Mouse (Mus musculus): Measurements from ENCODE around the gene Pnpla1. TPM values are rescaled to one million over a fixed set of nuclear protein-coding genes. Genes with fewer than 3 reads are reported as not detected.

Pnpla1 gene
- polyA plus RNA-seq, 1 experiment = not detected

GRCm38 (mm10) chr17:28843665-28844064 lies 14.5 kb upstream of the Pnpla1 start:
- Histone ChIP-seq H3K4me3 (ENCODE audit: extremely low read depth, insufficient read depth, insufficient read length) (no peak overlapping the region), H3K36me3 (ENCODE audit: control insufficient read depth, insufficient read depth, low read length) (peaks cover under 1% of the 10 kb centered on the region), H3K27ac (ENCODE audit: insufficient read depth, low read length) (no peak overlapping the region), H3K27me3 (ENCODE audit: control insufficient read depth, insufficient read depth, low read length) (no peaks in the 10 kb centered on the region), H3K4me1 (ENCODE audit: control insufficient read depth, insufficient read depth, insufficient read length) (no peaks in the 10 kb centered on the region)
- TF ChIP-seq CTCF (IDR thresholded peaks at IDR 0.05; ENCODE audit: extremely low read depth, insufficient read depth, insufficient read length, insufficient replicate concordance) = no peak
- TF ChIP-seq POLR2A (IDR thresholded peaks at IDR 0.05; ENCODE audit: low read depth, low read length) = no peak
- 86% methylated on average over 5 of the region's 5 CpGs for WGBS
- no peak for DNase-seq (ENCODE audit: low read depth in 1 of 2, low spot score in 2 of 2)

GRCm38 (mm10) chr17:28846974-28847617 lies 11.1 kb upstream of the Pnpla1 start:
- WGBS = 69% methylated on average over 11 of the region's 11 CpGs
- Histone ChIP-seq H3K36me3 (ENCODE audit: control insufficient read depth, insufficient read depth, low read length) (no peaks in the 10 kb centered on the region), H3K27ac (ENCODE audit: insufficient read depth, low read length) (no peak overlapping the region), H3K4me1 (ENCODE audit: control insufficient read depth, insufficient read depth, insufficient read length) (no peaks in the 10 kb centered on the region), H3K27me3 (ENCODE audit: control insufficient read depth, insufficient read depth, low read length) (no peaks in the 10 kb centered on the region), H3K4me3 (ENCODE audit: extremely low read depth, insufficient read depth, insufficient read length) (no peak overlapping the region)
- DNase-seq (ENCODE audit: low read depth in 1 of 2, low spot score in 2 of 2) = no peak
- no peak for TF ChIP-seq CTCF (IDR thresholded peaks at IDR 0.05; ENCODE audit: extremely low read depth, insufficient read depth, insufficient read length, insufficient replicate concordance)
- TF ChIP-seq POLR2A (IDR thresholded peaks at IDR 0.05; ENCODE audit: low read depth, low read length) = no peak

- no peak overlapping the region for H3K27ac ChIP-seq (ENCODE audit: insufficient read depth, low read length)
- H3K36me3 ChIP-seq (ENCODE audit: control insufficient read depth, insufficient read depth, low read length) = no peaks in the 10 kb centered on the region
- no peak for TF ChIP-seq POLR2A (IDR thresholded peaks at IDR 0.05; ENCODE audit: low read depth, low read length)
- TF ChIP-seq CTCF (IDR thresholded peaks at IDR 0.05; ENCODE audit: extremely low read depth, insufficient read depth, insufficient read length, insufficient replicate concordance) = no peak
- H3K4me3 ChIP-seq (ENCODE audit: extremely low read depth, insufficient read depth, insufficient read length) = no peak overlapping the region
- H3K27me3 ChIP-seq (ENCODE audit: control insufficient read depth, insufficient read depth, low read length) = no peaks in the 10 kb centered on the region
- DNase-seq (ENCODE audit: low read depth in 1 of 2, low spot score in 2 of 2) = no peak
- H3K4me1 ChIP-seq (ENCODE audit: control insufficient read depth, insufficient read depth, insufficient read length) = no peaks in the 10 kb centered on the region
- WGBS = 96% methylated on average over 5 of the region's 5 CpGs
These were observed 7.7 kb upstream of the Pnpla1 start for GRCm38 (mm10) chr17:28850511-28850910.

GRCm38 (mm10) chr17:28854377-28854776 lies 3.8 kb upstream of the Pnpla1 start:
- WGBS = 78% methylated on average over 7 of the region's 7 CpGs
- Histone ChIP-seq H3K27ac (ENCODE audit: insufficient read depth, low read length) (no peak overlapping the region), H3K27me3 (ENCODE audit: control insufficient read depth, insufficient read depth, low read length) (no peaks in the 10 kb centered on the region), H3K4me1 (ENCODE audit: control insufficient read depth, insufficient read depth, insufficient read length) (no peaks in the 10 kb centered on the region), H3K36me3 (ENCODE audit: control insufficient read depth, insufficient read depth, low read length) (no peaks in the 10 kb centered on the region), H3K4me3 (ENCODE audit: extremely low read depth, insufficient read depth, insufficient read length) (no peak overlapping the region)
- DNase-seq (ENCODE audit: low read depth in 1 of 2, low spot score in 2 of 2) = no peak
- TF ChIP-seq POLR2A (IDR thresholded peaks at IDR 0.05; ENCODE audit: low read depth, low read length) (no peak), CTCF (IDR thresholded peaks at IDR 0.05; ENCODE audit: extremely low read depth, insufficient read depth, insufficient read length, insufficient replicate concordance) (no peak)

GRCm38 (mm10) chr17:28855166-28855885 lies 2.9 kb upstream of the Pnpla1 start:
- 79% methylated on average over 9 of the region's 9 CpGs for WGBS
- no peak overlapping the region for H3K27ac ChIP-seq (ENCODE audit: insufficient read depth, low read length)
- H3K27me3 ChIP-seq (ENCODE audit: control insufficient read depth, insufficient read depth, low read length) = no peaks in the 10 kb centered on the region
- DNase-seq (ENCODE audit: low read depth in 1 of 2, low spot score in 2 of 2) = peak in 1 of 2 experiments; percentile 20
- no peaks in the 10 kb centered on the region for H3K4me1 ChIP-seq (ENCODE audit: control insufficient read depth, insufficient read depth, insufficient read length)
- no peaks in the 10 kb centered on the region for H3K36me3 ChIP-seq (ENCODE audit: control insufficient read depth, insufficient read depth, low read length)
- TF ChIP-seq CTCF (IDR thresholded peaks at IDR 0.05; ENCODE audit: extremely low read depth, insufficient read depth, insufficient read length, insufficient replicate concordance) (no peak), POLR2A (IDR thresholded peaks at IDR 0.05; ENCODE audit: low read depth, low read length) (no peak)
- H3K4me3 ChIP-seq (ENCODE audit: extremely low read depth, insufficient read depth, insufficient read length) = no peak overlapping the region

- H3K4me3 ChIP-seq (ENCODE audit: extremely low read depth, insufficient read depth, insufficient read length) = no peak overlapping the region
- no peak overlapping the region for H3K27ac ChIP-seq (ENCODE audit: insufficient read depth, low read length)
- DNase-seq (ENCODE audit: low read depth in 1 of 2, low spot score in 2 of 2) = no peak
- no peaks in the 10 kb centered on the region for H3K36me3 ChIP-seq (ENCODE audit: control insufficient read depth, insufficient read depth, low read length)
- TF ChIP-seq POLR2A (IDR thresholded peaks at IDR 0.05; ENCODE audit: low read depth, low read length) = no peak
- no peak for TF ChIP-seq CTCF (IDR thresholded peaks at IDR 0.05; ENCODE audit: extremely low read depth, insufficient read depth, insufficient read length, insufficient replicate concordance)
- H3K27me3 ChIP-seq (ENCODE audit: control insufficient read depth, insufficient read depth, low read length) = no peaks in the 10 kb centered on the region
- no peaks in the 10 kb centered on the region for H3K4me1 ChIP-seq (ENCODE audit: control insufficient read depth, insufficient read depth, insufficient read length)
- 10% methylated on average over 3 of the region's 3 CpGs for WGBS
These were observed 2.2 kb upstream of the Pnpla1 start for GRCm38 (mm10) chr17:28856030-28856429.

- 61% methylated on average over 7 of the region's 7 CpGs for WGBS
- DNase-seq (ENCODE audit: low read depth in 1 of 2, low spot score in 2 of 2) = no peak
- no peak for TF ChIP-seq CTCF (IDR thresholded peaks at IDR 0.05; ENCODE audit: extremely low read depth, insufficient read depth, insufficient read length, insufficient replicate concordance)
- no peak for TF ChIP-seq POLR2A (IDR thresholded peaks at IDR 0.05; ENCODE audit: low read depth, low read length)
- no peaks in the 10 kb centered on the region for H3K27me3 ChIP-seq (ENCODE audit: control insufficient read depth, insufficient read depth, low read length)
- H3K36me3 ChIP-seq (ENCODE audit: control insufficient read depth, insufficient read depth, low read length) = no peaks in the 10 kb centered on the region
- no peak overlapping the region for H3K4me3 ChIP-seq (ENCODE audit: extremely low read depth, insufficient read depth, insufficient read length)
- H3K4me1 ChIP-seq (ENCODE audit: control insufficient read depth, insufficient read depth, insufficient read length) = no peaks in the 10 kb centered on the region
- H3K27ac ChIP-seq (ENCODE audit: insufficient read depth, low read length) = no peak overlapping the region
These were observed 5.7 kb downstream of the Pnpla1 start for GRCm38 (mm10) chr17:28863926-28864325.
